Mouse (Mus musculus): Measurements from ENCODE around the gene Ddc. TPM values are rescaled to one million over a fixed set of nuclear protein-coding genes. Genes with fewer than 3 reads are reported as not detected.

Gene Ddc
- total RNA-seq (2014; fragmentation: Nextera tagmentation) (not detected in 2 replicates), total RNA-seq (2017) (2.9 and 3.0 TPM in 2 replicates), polyA plus RNA-seq (2012) (0.08 and 0.13 TPM in 2 replicates)

GRCm38 (mm10) chr11:11897645-11898357 is at the start of gene Ddc:
Ddc (minus strand) TSS chr11:11898144.
- no peak for TF ChIP-seq CTCF (IDR thresholded peaks at IDR 0.05; ENCODE audit: low read depth, low read length)
- TF ChIP-seq GATA1 (IDR thresholded peaks at IDR 0.05; ENCODE audit: borderline replicate concordance, low read length) = no peak
- no peak for TF ChIP-seq GATA2 (IDR thresholded peaks at IDR 0.05; ENCODE audit: borderline replicate concordance, low read depth, low read length)
- TF ChIP-seq POLR2AphosphoS5 (IDR thresholded peaks at IDR 0.05; ENCODE audit: insufficient replicate concordance, low read depth, low read length) = no peak
- TF ChIP-seq TAL1 (conservative IDR thresholded peaks at IDR 0.05; ENCODE audit: low read depth, low read length) = no peak
- peaks cover 57% of the 10 kb centered on the region for H3K27me3 ChIP-seq (ENCODE audit: insufficient read depth, low read length)
- H3K4me1 ChIP-seq (ENCODE audit: insufficient read depth, low read depth, low read length) = no peaks in the 10 kb centered on the region
- ATAC-seq (ENCODE audit: extremely low read depth, insufficient number of reproducible peaks, low FRiP score, poor library complexity, severe bottlenecking) (no peak), DNase-seq (ENCODE audit: low spot score) (no peak)
- no peaks in the 10 kb centered on the region for H3K36me3 ChIP-seq (replicated peaks)
- no peaks in the 10 kb centered on the region for H3K9me3 ChIP-seq (replicated peaks)
- no peak within 1 kb of the TSS for H3K4me3 ChIP-seq (ENCODE audit: low read depth, low read length)

GRCm38 (mm10) chr11:11945766-11946165 is 47.8 kb upstream of the Ddc start:
- peaks cover 38% of the 10 kb centered on the region for H3K4me1 ChIP-seq (ENCODE audit: insufficient read depth, low read depth, low read length)
- H3K36me3 ChIP-seq (replicated peaks) = no peaks in the 10 kb centered on the region
- ATAC-seq (ENCODE audit: extremely low read depth, insufficient number of reproducible peaks, low FRiP score, poor library complexity, severe bottlenecking) = no peak

GRCm38 (mm10) chr11:11944814-11945213 is 46.9 kb upstream of the Ddc start:
- no peaks in the 10 kb centered on the region for H3K9me3 ChIP-seq (replicated peaks)
- ATAC-seq (ENCODE audit: extremely low read depth, insufficient number of reproducible peaks, low FRiP score, poor library complexity, severe bottlenecking) (no peak), DNase-seq (ENCODE audit: low spot score) (no peak)
- TF ChIP-seq TAL1 (conservative IDR thresholded peaks at IDR 0.05; ENCODE audit: low read depth, low read length) = no peak
- TF ChIP-seq CTCF (IDR thresholded peaks at IDR 0.05; ENCODE audit: low read depth, low read length) = no peak
- TF ChIP-seq GATA2 (IDR thresholded peaks at IDR 0.05; ENCODE audit: borderline replicate concordance, low read depth, low read length) = no peak
- TF ChIP-seq GATA1 (IDR thresholded peaks at IDR 0.05; ENCODE audit: borderline replicate concordance, low read length) = no peak
- TF ChIP-seq POLR2AphosphoS5 (IDR thresholded peaks at IDR 0.05; ENCODE audit: insufficient replicate concordance, low read depth, low read length) = no peak
- no peaks in the 10 kb centered on the region for H3K36me3 ChIP-seq (replicated peaks)
- H3K27me3 ChIP-seq (ENCODE audit: insufficient read depth, low read length) = peaks cover 70% of the 10 kb centered on the region
- no peak overlapping the region for H3K4me3 ChIP-seq (ENCODE audit: low read depth, low read length)
- H3K4me1 ChIP-seq (ENCODE audit: insufficient read depth, low read depth, low read length) = peaks cover 34% of the 10 kb centered on the region

More at GRCm38 (mm10) chr11:11945766-11946165, 47.8 kb upstream of the Ddc start:
- DNase-seq (ENCODE audit: low spot score) = no peak
- TF ChIP-seq GATA2 (IDR thresholded peaks at IDR 0.05; ENCODE audit: borderline replicate concordance, low read depth, low read length) (no peak), POLR2AphosphoS5 (IDR thresholded peaks at IDR 0.05; ENCODE audit: insufficient replicate concordance, low read depth, low read length) (no peak), CTCF (IDR thresholded peaks at IDR 0.05; ENCODE audit: low read depth, low read length) (no peak), TAL1 (conservative IDR thresholded peaks at IDR 0.05; ENCODE audit: low read depth, low read length) (no peak)
- H3K27me3 ChIP-seq (ENCODE audit: insufficient read depth, low read length) = peaks cover 73% of the 10 kb centered on the region
- H3K9me3 ChIP-seq (replicated peaks) = no peaks in the 10 kb centered on the region
- H3K4me3 ChIP-seq (ENCODE audit: low read depth, low read length) = no peak overlapping the region

- Histone ChIP-seq H3K36me3 (replicated peaks) (no peaks in the 10 kb centered on the region), H3K4me1 (ENCODE audit: insufficient read depth, low read depth, low read length) (peaks cover 31% of the 10 kb centered on the region)
- ATAC-seq (ENCODE audit: extremely low read depth, insufficient number of reproducible peaks, low FRiP score, poor library complexity, severe bottlenecking) = no peak
Observed at GRCm38 (mm10) chr11:11944082-11944349, 46.1 kb upstream of the Ddc start.

GRCm38 (mm10) chr11:11943240-11944081 is 45.5 kb upstream of the Ddc start:
- ATAC-seq (ENCODE audit: extremely low read depth, insufficient number of reproducible peaks, low FRiP score, poor library complexity, severe bottlenecking) (no peak), DNase-seq (ENCODE audit: low spot score) (no peak)
- peaks cover 65% of the 10 kb centered on the region for H3K27me3 ChIP-seq (ENCODE audit: insufficient read depth, low read length)
- H3K36me3 ChIP-seq (replicated peaks) = no peaks in the 10 kb centered on the region
- H3K9me3 ChIP-seq (replicated peaks) = no peaks in the 10 kb centered on the region
- peaks cover 25% of the 10 kb centered on the region for H3K4me1 ChIP-seq (ENCODE audit: insufficient read depth, low read depth, low read length)
- TF ChIP-seq GATA2 (IDR thresholded peaks at IDR 0.05; ENCODE audit: borderline replicate concordance, low read depth, low read length) (no peak), POLR2AphosphoS5 (IDR thresholded peaks at IDR 0.05; ENCODE audit: insufficient replicate concordance, low read depth, low read length) (no peak), TAL1 (conservative IDR thresholded peaks at IDR 0.05; ENCODE audit: low read depth, low read length) (no peak), CTCF (IDR thresholded peaks at IDR 0.05; ENCODE audit: low read depth, low read length) (no peak), GATA1 (IDR thresholded peaks at IDR 0.05; ENCODE audit: borderline replicate concordance, low read length) (no peak)
- H3K4me3 ChIP-seq (ENCODE audit: low read depth, low read length) = no peak overlapping the region

More at GRCm38 (mm10) chr11:11944082-11944349, 46.1 kb upstream of the Ddc start:
- no peak overlapping the region for H3K4me3 ChIP-seq (ENCODE audit: low read depth, low read length)
- no peak for TF ChIP-seq CTCF (IDR thresholded peaks at IDR 0.05; ENCODE audit: low read depth, low read length)
- TF ChIP-seq POLR2AphosphoS5 (IDR thresholded peaks at IDR 0.05; ENCODE audit: insufficient replicate concordance, low read depth, low read length) = no peak
- no peak for TF ChIP-seq GATA1 (IDR thresholded peaks at IDR 0.05; ENCODE audit: borderline replicate concordance, low read length)
- no peak for TF ChIP-seq GATA2 (IDR thresholded peaks at IDR 0.05; ENCODE audit: borderline replicate concordance, low read depth, low read length)
- TF ChIP-seq TAL1 (conservative IDR thresholded peaks at IDR 0.05; ENCODE audit: low read depth, low read length) = no peak
- peaks cover 68% of the 10 kb centered on the region for H3K27me3 ChIP-seq (ENCODE audit: insufficient read depth, low read length)
- no peaks in the 10 kb centered on the region for H3K9me3 ChIP-seq (replicated peaks)
- DNase-seq (ENCODE audit: low spot score) = no peak
